Mouse (Mus musculus) cerebellum, adult 2 months (tissue): ENCODE measurements around the gene Pirt.

Experiments used
- CTCF ChIP-seq: fragments of 200-500 bp; IDR thresholded peaks from 2 replicates; pipeline ENCODE4 v1.5.1; 2011; ENCODE audit warnings: low read depth, mild to moderate bottlenecking, control low read depth, low read length, moderate library complexity, borderline replicate concordance; ENCODE audit not compliant: insufficient read depth
- POLR2A ChIP-seq: fragments of 200-500 bp; IDR thresholded peaks from 2 replicates; pipeline ENCODE4 v1.6.1; 2011; ENCODE audit warnings: low read length, control low read depth, borderline replicate concordance; ENCODE audit not compliant: insufficient read depth

- no peak for TF ChIP-seq CTCF
- TF ChIP-seq POLR2A, result no peak
These were observed 64.0 kb downstream of the Pirt start for GRCm38 (mm10) chr11:66975606-66976330.
